13 mouse cellular contexts compared by ENCODE assay signal in genomic region chr5:120438991-120439710, GRCm38 (mm10). TPM values are rescaled to one million over a fixed set of nuclear protein-coding genes. Genes with fewer than 3 reads are reported as not detected.
DNase-seq lines count a peak whose midpoint lies in the region; ATAC-seq lines count a peak whose summit lies in the region.
"Had no signal": no experiment of that assay in that cellular context is flagged by ENCODE, and none has a peak within 500 bp of the region (broad histone marks: within the 10 kb centered on the region; RNA-seq: fewer than 3 reads in every experiment).

No protein-coding gene starts in this region.

- peaks cover 59% of the 10 kb centered on the region for H3K27me3 ChIP-seq in forebrain, embryonic 15.5 days
- H3K27me3 ChIP-seq in midbrain, embryonic 11.5 days (ENCODE audit: control insufficient read depth, insufficient read depth, low read length) = peaks cover 65% of the 10 kb centered on the region

- DNase-seq in embryo, embryonic 10 days (ENCODE audit: low spot score) = peak; percentile 46
- DNase-seq in embryo, embryonic 11 days = no peak
- peak; percentile 51 for DNase-seq in Muller cell, postnatal 12 days (ENCODE audit: inconsistent ontology term)
- peak; percentile 96 for DNase-seq in midbrain, embryonic 11.5 days (ENCODE audit: low spot score, missing footprints)
- no peak for DNase-seq in gastrocnemius, adult 8-10 months (ENCODE audit: low spot score in 2 of 2)
- DNase-seq in frontal cortex, postnatal 25 days (ENCODE audit: low spot score in 2 of 2) = no peak
- no peak for DNase-seq in urinary bladder, postnatal 10 days (ENCODE audit: low spot score)
- DNase-seq: cerebellum, adult 18-20 months; kidney, adult 11 months; thymus, adult 18-20 months had no signal

- H3K4me1 ChIP-seq in forebrain, embryonic 15.5 days = peaks cover 43% of the 10 kb centered on the region
- H3K4me1 ChIP-seq in midbrain, embryonic 11.5 days (ENCODE audit: control insufficient read depth, insufficient read depth, low read length) = peaks cover 44% of the 10 kb centered on the region

- 23% methylated on average over 27 of the region's 27 CpGs for WGBS in forebrain, embryonic 15.5 days
- WGBS in midbrain, embryonic 11.5 days = 7% methylated on average over 27 of the region's 27 CpGs

- H3K27ac ChIP-seq in forebrain, embryonic 15.5 days (replicated peaks) = no peak overlapping the region
- H3K27ac ChIP-seq in midbrain, embryonic 11.5 days (ENCODE audit: low read depth, low read length) = peak overlapping the region; percentile 54; the same call in 1 of the 2 replicates

- no peak for ATAC-seq in forebrain, embryonic 15.5 days (replicated peaks)
- no peak for ATAC-seq in midbrain, embryonic 11.5 days (ENCODE audit: low FRiP score)

- no peaks in the 10 kb centered on the region for H3K36me3 ChIP-seq in forebrain, embryonic 15.5 days
- no peaks in the 10 kb centered on the region for H3K36me3 ChIP-seq in midbrain, embryonic 11.5 days (ENCODE audit: control insufficient read depth, insufficient read depth, low read length)

- H3K4me3 ChIP-seq in forebrain, embryonic 15.5 days = peak overlapping the region; percentile 8; the same call in 1 of the 2 replicates
- peak overlapping the region; percentile 47 for H3K4me3 ChIP-seq in midbrain, embryonic 11.5 days (ENCODE audit: low read depth, low read length)

- H3K9ac ChIP-seq in forebrain, embryonic 15.5 days (replicated peaks) = 0 out of 2 replicates have a peak overlapping the region, but pooled peaks have one; percentile 19
- H3K9ac ChIP-seq in midbrain, embryonic 11.5 days (ENCODE audit: low read length) = peak overlapping the region; percentile 71

- no peaks in the 10 kb centered on the region for H3K9me3 ChIP-seq in forebrain, embryonic 15.5 days
- no peaks in the 10 kb centered on the region for H3K9me3 ChIP-seq in midbrain, embryonic 11.5 days (ENCODE audit: control insufficient read depth, low read length)

- H3K4me2 ChIP-seq in forebrain, embryonic 15.5 days (replicated peaks) = peak overlapping the region; percentile 41
- H3K4me2 ChIP-seq in midbrain, embryonic 11.5 days = peak overlapping the region; percentile 70

RNA-seq across cellular contexts. Expression of gene Lhx5, which starts 7.7 kb away (rescaled TPM):
- 6.3 and 7.0 TPM in 2 replicates for polyA plus RNA-seq in forebrain, embryonic 15.5 days (2015; fragmentation: Nextera tagmentation; extraction: Ambion mirVana)
- 21.5 and 22.0 TPM in 2 replicates for polyA plus RNA-seq in midbrain, embryonic 11.5 days (2014; fragmentation: Nextera tagmentation; extraction: Ambion mirVana)
- total RNA-seq in gastrocnemius, adult 8-10 months (2022) = not detected
- total RNA-seq: gastrocnemius, adult 18-20 months had no signal

RNA-seq across cellular contexts. Expression of gene Sdsl, which starts 33.5 kb away (rescaled TPM):
- polyA plus RNA-seq in forebrain, embryonic 15.5 days (2015; fragmentation: Nextera tagmentation; extraction: Ambion mirVana) = 2.3 and 2.6 TPM in 2 replicates
- polyA plus RNA-seq in midbrain, embryonic 11.5 days (2014; fragmentation: Nextera tagmentation; extraction: Ambion mirVana) = 4.2 TPM in 2 replicates
- under 1 TPM; 0.32 to 0.73 (median 0.66) TPM for total RNA-seq in gastrocnemius, adult 8-10 months (2022)

RNA-seq across cellular contexts. Expression of gene Sds, which starts 37.2 kb away (rescaled TPM):
- not detected in 2 replicates for polyA plus RNA-seq in forebrain, embryonic 15.5 days (2015; fragmentation: Nextera tagmentation; extraction: Ambion mirVana)
- not detected in 2 replicates for polyA plus RNA-seq in midbrain, embryonic 11.5 days (2014; fragmentation: Nextera tagmentation; extraction: Ambion mirVana)
- under 1 TPM; 0.45 to 0.99 (median 0.60) TPM for total RNA-seq in gastrocnemius, adult 8-10 months (2022)
- total RNA-seq: left cerebral cortex, postnatal 14 days had no signal

Comparison
In these comparisons a context has a peak if more than half of its experiments do, and no peak if none do; other contexts are left out.
1. DNase-seq: peak in embryo, embryonic 10 days (single experiment), Muller cell, postnatal 12 days (single experiment) and midbrain, embryonic 11.5 days (single experiment); none in embryo, embryonic 11 days (single experiment), gastrocnemius, adult 8-10 months (0 of 2), frontal cortex, postnatal 25 days (0 of 2) and urinary bladder, postnatal 10 days (single experiment).